Comparison of ENCODE assay signal across 21 mouse cellular contexts in the genomic region with DNA sequence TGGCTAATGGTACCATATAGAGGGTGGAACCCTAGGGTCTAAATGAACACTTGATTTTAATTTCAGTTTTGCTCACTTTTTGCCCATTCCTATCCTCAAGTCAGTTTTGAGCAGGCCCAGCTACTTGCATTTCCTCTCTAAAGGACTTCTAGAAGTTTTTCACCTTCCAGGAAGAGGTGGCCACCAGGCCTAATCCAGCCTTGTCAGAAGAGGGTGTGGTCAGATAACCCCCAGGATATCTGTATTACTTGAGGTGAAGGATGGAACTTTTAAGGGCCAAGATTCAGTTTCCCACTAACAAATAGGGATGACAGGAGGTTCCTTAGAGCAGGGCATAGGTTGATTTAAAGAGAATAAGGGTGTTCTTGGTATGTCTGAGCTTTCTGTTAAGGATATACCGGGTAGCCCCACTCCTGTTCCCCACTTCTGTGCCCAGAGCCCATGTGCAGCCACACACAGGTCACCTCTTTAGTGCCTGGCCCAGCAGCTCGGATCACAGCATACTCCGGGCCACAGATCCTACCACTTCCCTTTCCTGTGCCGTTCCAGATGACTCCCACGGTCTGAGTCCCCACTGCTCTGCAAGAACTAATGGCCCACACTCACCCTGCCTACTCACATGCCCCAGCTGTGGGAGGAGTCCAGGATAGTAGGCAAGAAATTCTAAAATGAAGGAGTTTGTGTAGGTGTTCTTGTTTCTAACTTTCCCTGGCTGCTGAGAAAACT. TPM values are rescaled to one million over a fixed set of nuclear protein-coding genes. Genes with fewer than 3 reads are reported as not detected.
DNase-seq lines count a peak whose midpoint lies in the region; ATAC-seq and TF ChIP-seq lines count a peak whose summit lies in the region.
"Had no signal": no experiment of that assay in that cellular context is flagged by ENCODE, and none has a peak within 500 bp of the region (broad histone marks: within the 10 kb centered on the region; RNA-seq: fewer than 3 reads in every experiment).

No protein-coding gene starts in this region.

- H3K36me3 ChIP-seq in heart, embryonic 10.5 days = no peaks in the 10 kb centered on the region
- no peaks in the 10 kb centered on the region for H3K36me3 ChIP-seq in G1E (replicated peaks)
- no peaks in the 10 kb centered on the region for H3K36me3 ChIP-seq in neural tube, embryonic 15.5 days
- H3K36me3 ChIP-seq: intestine, embryonic 15.5 days; kidney, embryonic 15.5 days; limb, embryonic 10.5 days had no signal

- H3K4me1 ChIP-seq in heart, embryonic 10.5 days = peaks cover 50% of the 10 kb centered on the region
- H3K4me1 ChIP-seq in G1E (ENCODE audit: insufficient read depth, low read depth, low read length) = peaks cover 33% of the 10 kb centered on the region
- peaks cover 40% of the 10 kb centered on the region for H3K4me1 ChIP-seq in neural tube, embryonic 15.5 days

- no peak overlapping the region for H3K4me3 ChIP-seq in heart, embryonic 10.5 days
- no peak overlapping the region for H3K4me3 ChIP-seq in G1E (ENCODE audit: low read depth, low read length)
- no peak overlapping the region for H3K4me3 ChIP-seq in neural tube, embryonic 15.5 days (replicated peaks)
- H3K4me3 ChIP-seq: erythroblast, embryonic 14.5 days; heart, adult 2 months; intestine, embryonic 15.5 days; kidney, embryonic 15.5 days; limb, embryonic 10.5 days had no signal

- DNase-seq in heart, embryonic 10.5 days (ENCODE audit: low spot score) = no peak
- DNase-seq in heart, adult 18-20 months = no peak
- DNase-seq in G1E (ENCODE audit: low spot score) = peak; percentile 25
- no peak for DNase-seq in adrenal gland, adult 8-10 months
- no peak for DNase-seq in layer of hippocampus, postnatal 36 days
- DNase-seq: cerebellum, postnatal 36 days; heart, adult 2 months; right cerebral cortex, postnatal 14 days; thymus, postnatal 25 days had no signal

- no peak overlapping the region for H3K9ac ChIP-seq in neural tube, embryonic 15.5 days (replicated peaks)
- H3K9ac ChIP-seq: hindbrain, embryonic 14.5 days; intestine, embryonic 15.5 days; kidney, embryonic 15.5 days had no signal

- no peak overlapping the region for H3K4me2 ChIP-seq in neural tube, embryonic 15.5 days
- H3K4me2 ChIP-seq: hindbrain, embryonic 14.5 days; intestine, embryonic 15.5 days; kidney, embryonic 15.5 days had no signal

- H3K27me3 ChIP-seq in heart, embryonic 10.5 days (ENCODE audit: insufficient read depth, poor library complexity, severe bottlenecking) = no peaks in the 10 kb centered on the region
- H3K27me3 ChIP-seq in G1E (ENCODE audit: insufficient read depth, low read length) = peaks cover 61% of the 10 kb centered on the region
- H3K27me3 ChIP-seq in neural tube, embryonic 15.5 days (replicated peaks) = no peaks in the 10 kb centered on the region
- H3K27me3 ChIP-seq: intestine, embryonic 15.5 days; kidney, embryonic 15.5 days; Patski had no signal

- 45% methylated on average over 5 of the region's 5 CpGs for WGBS in heart, embryonic 10.5 days
- 70% methylated on average over 5 of the region's 5 CpGs for WGBS in neural tube, embryonic 15.5 days

- no peak for ATAC-seq in G1E (ENCODE audit: extremely low read depth, insufficient number of reproducible peaks, low FRiP score, poor library complexity, severe bottlenecking)
- ATAC-seq in hematopoietic stem cell, adult 5-6 weeks (replicated peaks in 1 of 2; ENCODE audit: insufficient read depth in 1 of 2, low FRiP score in 2 of 2, low TSS enrichment in 1 of 2, low read depth in 1 of 2, poor library complexity in 2 of 2, severe bottlenecking in 2 of 2) = peak; percentile 90 to 94
- ATAC-seq in megakaryocyte progenitor cell, adult 5-6 weeks (replicated peaks; ENCODE audit: poor library complexity) = peak; percentile 87
- ATAC-seq in neural tube, embryonic 15.5 days (ENCODE audit: low FRiP score) = no peak
- ATAC-seq: activated CD4-positive, CD25-positive, alpha-beta regulatory T cell, adult 4 months; forebrain, embryonic 14.5 days; intestine, embryonic 15.5 days; Patski had no signal

- 0 out of 2 replicates have a peak overlapping the region, but pooled peaks have one; percentile 80 for H3K27ac ChIP-seq in heart, embryonic 10.5 days
- H3K27ac ChIP-seq in neural tube, embryonic 15.5 days (replicated peaks) = no peak overlapping the region
- H3K27ac ChIP-seq: heart, adult 2 months; hindbrain, embryonic 14.5 days; intestine, embryonic 15.5 days; kidney, embryonic 15.5 days; limb, embryonic 10.5 days; stomach, postnatal 0 days had no signal

- H3K9me3 ChIP-seq in heart, embryonic 10.5 days = no peaks in the 10 kb centered on the region
- H3K9me3 ChIP-seq in G1E (replicated peaks) = no peaks in the 10 kb centered on the region
- no peaks in the 10 kb centered on the region for H3K9me3 ChIP-seq in neural tube, embryonic 15.5 days (replicated peaks)
- H3K9me3 ChIP-seq: intestine, embryonic 15.5 days; kidney, embryonic 15.5 days; limb, embryonic 10.5 days had no signal

- TF ChIP-seq CTCF in G1E (IDR thresholded peaks at IDR 0.05; ENCODE audit: low read depth, low read length) = no peak

RNA-seq across cellular contexts. Expression of a gene that starts 14.0 kb away (rescaled TPM):
- polyA plus RNA-seq in heart, embryonic 10.5 days (2016; fragmentation: Nextera tagmentation; extraction: Ambion mirVana) = 21.2 and 32.5 TPM in 2 replicates
- total RNA-seq in heart, adult 18-20 months (2021) = 10 to 100 TPM; 18.0 to 23.0 TPM
- total RNA-seq in G1E (2014; fragmentation: Nextera tagmentation) (77.4 and 78.1 TPM in 2 replicates), G1E (2017) (10.3 and 13.5 TPM in 2 replicates)
- polyA plus RNA-seq in G1E (2012) = 107 TPM in 2 replicates
- total RNA-seq in hematopoietic stem cell, adult 5-6 weeks (2017) = 20.8 and 20.9 TPM in 2 replicates
- total RNA-seq in megakaryocyte progenitor cell, adult 5-6 weeks (2015) = 26.8 and 35.7 TPM in 2 replicates
- total RNA-seq in megakaryocyte progenitor cell, adult 5-6 weeks (2017) = 10.8 and 11.7 TPM in 2 replicates
- 26.5 and 27.4 TPM in 2 replicates for polyA plus RNA-seq in neural tube, embryonic 15.5 days (2015; fragmentation: Nextera tagmentation; extraction: Ambion mirVana)
- total RNA-seq in adrenal gland, adult 8-10 months (2022) = 10 to 100 TPM; 46.6 to 87.7 (median 60.0) TPM
- total RNA-seq in layer of hippocampus, postnatal 36 days (2021) = 10 to 100 TPM; 67.9 to 76.3 TPM

RNA-seq across cellular contexts. Expression of a gene that starts 44.6 kb away (rescaled TPM):
- 11.6 and 18.2 TPM in 2 replicates for polyA plus RNA-seq in heart, embryonic 10.5 days (2016; fragmentation: Nextera tagmentation; extraction: Ambion mirVana)
- total RNA-seq in heart, adult 18-20 months (2021) = 1 to 10 TPM; 1.6 to 3.3 TPM
- 2.8 and 7.9 TPM in 2 replicates for total RNA-seq in G1E (2014; fragmentation: Nextera tagmentation)
- 3.0 and 3.8 TPM in 2 replicates for total RNA-seq in G1E (2017)
- polyA plus RNA-seq in G1E (2012) = 1.9 and 6.5 TPM in 2 replicates
- total RNA-seq in hematopoietic stem cell, adult 5-6 weeks (2017) = 2.7 and 16.3 TPM in 2 replicates
- 14.2 and 20.6 TPM in 2 replicates for total RNA-seq in megakaryocyte progenitor cell, adult 5-6 weeks (2015)
- total RNA-seq in megakaryocyte progenitor cell, adult 5-6 weeks (2017) = 4.3 and 7.7 TPM in 2 replicates
- 8.5 and 9.0 TPM in 2 replicates for polyA plus RNA-seq in neural tube, embryonic 15.5 days (2015; fragmentation: Nextera tagmentation; extraction: Ambion mirVana)
- 1 to 10 TPM; 4.9 to 9.5 (median 7.8) TPM for total RNA-seq in adrenal gland, adult 8-10 months (2022)
- total RNA-seq in layer of hippocampus, postnatal 36 days (2021) = 1 to 10 TPM; 4.6 to 5.6 TPM

Comparison
In these comparisons a context has a peak if more than half of its experiments do, and no peak if none do; other contexts are left out.
1. ATAC-seq: peak in hematopoietic stem cell, adult 5-6 weeks (2 of 2) and megakaryocyte progenitor cell, adult 5-6 weeks (single experiment); none in G1E (single experiment) and neural tube, embryonic 15.5 days (single experiment).